Mouse (Mus musculus): ENCODE results near the gene Fam227a. TPM values are rescaled to one million over a fixed set of nuclear protein-coding genes. Genes with fewer than 3 reads are reported as not detected.
A peak's percentile ranks its signal among the peaks of the same experiment; 100 is the strongest.

Gene Fam227a
- polyA plus RNA-seq, 2 experiments = 1.3 to 7.9 TPM

GRCm38 (mm10) chr15:79687646-79688267 lies 29.0 kb upstream of the Fam227a start, which contains the start of gene Josd1:
Josd1 (minus strand) TSS chr15:79687919.
- TF ChIP-seq POLR2A (IDR thresholded peaks at IDR 0.05; ENCODE audit: borderline replicate concordance, extremely low read depth, insufficient read depth, insufficient read length) = peak; percentile 61; the same call in 1 of the 2 replicates
- peak within 1 kb of the TSS; percentile 96 for H3K27ac ChIP-seq (replicated peaks; ENCODE audit: low read depth, low read length)
- DNase-seq (ENCODE audit: low spot score) = peak; percentile 89
- no peaks in the 10 kb centered on the region for H3K36me3 ChIP-seq (ENCODE audit: control insufficient read depth, insufficient read depth, low read length)
- H3K9ac ChIP-seq (ENCODE audit: low read depth, low read length, severe bottlenecking) = peak within 1 kb of the TSS; percentile 91
- H3K4me3 ChIP-seq (replicated peaks; ENCODE audit: low read length) = peak within 1 kb of the TSS; percentile 93
- peaks cover 51% of the 10 kb centered on the region for H3K4me1 ChIP-seq (ENCODE audit: control insufficient read depth, insufficient read depth, low read length)
- H3K27me3 ChIP-seq (ENCODE audit: control insufficient read depth, insufficient read depth, low read length) = no peaks in the 10 kb centered on the region
- ATAC-seq (ENCODE audit: low FRiP score, low read depth) = peak; percentile 74
- no peaks in the 10 kb centered on the region for H3K9me3 ChIP-seq (ENCODE audit: control insufficient read depth, low read length)
- 0% methylated on average over 42 of the region's 72 CpGs for WGBS
- H3K4me2 ChIP-seq (replicated peaks; ENCODE audit: low read depth, low read length, severe bottlenecking) = peak within 1 kb of the TSS; percentile 81

GRCm38 (mm10) chr15:79687175-79687574 lies 28.4 kb upstream of the Fam227a start:
- Histone ChIP-seq H3K4me2 (replicated peaks; ENCODE audit: low read depth, low read length, severe bottlenecking) (peak overlapping the region; percentile 81), H3K27ac (replicated peaks; ENCODE audit: low read depth, low read length) (peak overlapping the region; percentile 96), H3K27me3 (ENCODE audit: control insufficient read depth, insufficient read depth, low read length) (no peaks in the 10 kb centered on the region), H3K4me3 (replicated peaks; ENCODE audit: low read length) (peak overlapping the region; percentile 93), H3K9me3 (ENCODE audit: control insufficient read depth, low read length) (no peaks in the 10 kb centered on the region), H3K36me3 (ENCODE audit: control insufficient read depth, insufficient read depth, low read length) (no peaks in the 10 kb centered on the region), H3K4me1 (ENCODE audit: control insufficient read depth, insufficient read depth, low read length) (peaks cover 46% of the 10 kb centered on the region), H3K9ac (ENCODE audit: low read depth, low read length, severe bottlenecking) (peak overlapping the region; percentile 91)
- WGBS = under 1% methylated on average over 26 of the region's 33 CpGs
- no peak for TF ChIP-seq POLR2A (IDR thresholded peaks at IDR 0.05; ENCODE audit: borderline replicate concordance, extremely low read depth, insufficient read depth, insufficient read length)
- DNase-seq (ENCODE audit: low spot score) (no peak), ATAC-seq (ENCODE audit: low FRiP score, low read depth) (no peak)

- H3K4me1 ChIP-seq (ENCODE audit: control insufficient read depth, insufficient read depth, low read length) = peaks cover 39% of the 10 kb centered on the region
- peak overlapping the region; percentile 91 for H3K9ac ChIP-seq (ENCODE audit: low read depth, low read length, severe bottlenecking)
- DNase-seq (ENCODE audit: low spot score) (no peak), ATAC-seq (ENCODE audit: low FRiP score, low read depth) (no peak)
- no peaks in the 10 kb centered on the region for H3K36me3 ChIP-seq (ENCODE audit: control insufficient read depth, insufficient read depth, low read length)
- no peaks in the 10 kb centered on the region for H3K9me3 ChIP-seq (ENCODE audit: control insufficient read depth, low read length)
- H3K4me2 ChIP-seq (replicated peaks; ENCODE audit: low read depth, low read length, severe bottlenecking) = peak overlapping the region; percentile 81
- no peak overlapping the region for H3K27ac ChIP-seq (replicated peaks; ENCODE audit: low read depth, low read length)
- 15% methylated on average over 15 of the region's 15 CpGs for WGBS
- H3K4me3 ChIP-seq (replicated peaks; ENCODE audit: low read length) = peak overlapping the region; percentile 93
- TF ChIP-seq POLR2A (IDR thresholded peaks at IDR 0.05; ENCODE audit: borderline replicate concordance, extremely low read depth, insufficient read depth, insufficient read length) = no peak
- H3K27me3 ChIP-seq (ENCODE audit: control insufficient read depth, insufficient read depth, low read length) = no peaks in the 10 kb centered on the region
Observed at GRCm38 (mm10) chr15:79686046-79686869, 27.5 kb upstream of the Fam227a start.

- Histone ChIP-seq H3K27ac (replicated peaks; ENCODE audit: low read depth, low read length) (no peak overlapping the region), H3K36me3 (ENCODE audit: control insufficient read depth, insufficient read depth, low read length) (no peaks in the 10 kb centered on the region), H3K4me2 (replicated peaks; ENCODE audit: low read depth, low read length, severe bottlenecking) (peak overlapping the region; percentile 81), H3K4me1 (ENCODE audit: control insufficient read depth, insufficient read depth, low read length) (peaks cover 39% of the 10 kb centered on the region), H3K27me3 (ENCODE audit: control insufficient read depth, insufficient read depth, low read length) (no peaks in the 10 kb centered on the region), H3K9me3 (ENCODE audit: control insufficient read depth, low read length) (no peaks in the 10 kb centered on the region), H3K4me3 (replicated peaks; ENCODE audit: low read length) (peak overlapping the region; percentile 93), H3K9ac (ENCODE audit: low read depth, low read length, severe bottlenecking) (peak overlapping the region; percentile 91)
- no peak for TF ChIP-seq POLR2A (IDR thresholded peaks at IDR 0.05; ENCODE audit: borderline replicate concordance, extremely low read depth, insufficient read depth, insufficient read length)
- 25% methylated on average over 6 of the region's 6 CpGs for WGBS
- ATAC-seq (ENCODE audit: low FRiP score, low read depth) (no peak), DNase-seq (ENCODE audit: low spot score) (no peak)
Observed at GRCm38 (mm10) chr15:79685141-79685641, 26.4 kb upstream of the Fam227a start.

- H3K4me3 ChIP-seq (replicated peaks; ENCODE audit: low read length) = peak overlapping the region; percentile 93
- WGBS = 78% methylated on average over 6 of the region's 6 CpGs
- TF ChIP-seq POLR2A (IDR thresholded peaks at IDR 0.05; ENCODE audit: borderline replicate concordance, extremely low read depth, insufficient read depth, insufficient read length) = no peak
Observed at GRCm38 (mm10) chr15:79684616-79685015, 25.9 kb upstream of the Fam227a start.

More at GRCm38 (mm10) chr15:79684616-79685015, 25.9 kb upstream of the Fam227a start:
- no peaks in the 10 kb centered on the region for H3K9me3 ChIP-seq (ENCODE audit: control insufficient read depth, low read length)
- no peaks in the 10 kb centered on the region for H3K27me3 ChIP-seq (ENCODE audit: control insufficient read depth, insufficient read depth, low read length)
- DNase-seq (ENCODE audit: low spot score) (no peak), ATAC-seq (ENCODE audit: low FRiP score, low read depth) (no peak)
- H3K4me1 ChIP-seq (ENCODE audit: control insufficient read depth, insufficient read depth, low read length) = peaks cover 37% of the 10 kb centered on the region
- peak overlapping the region; percentile 81 for H3K4me2 ChIP-seq (replicated peaks; ENCODE audit: low read depth, low read length, severe bottlenecking)
- H3K9ac ChIP-seq (ENCODE audit: low read depth, low read length, severe bottlenecking) = peak overlapping the region; percentile 91
- H3K36me3 ChIP-seq (ENCODE audit: control insufficient read depth, insufficient read depth, low read length) = 0 out of 2 replicates have a peak, but pooled peaks cover 2% of the 10 kb centered on the region
- H3K27ac ChIP-seq (replicated peaks; ENCODE audit: low read depth, low read length) = no peak overlapping the region
